Mouse (Mus musculus) cortical plate, adult 2 months (tissue): ENCODE measurements around the gene Pappa. TPM values are rescaled to one million over a fixed set of nuclear protein-coding genes. Genes with fewer than 3 reads are reported as not detected.

Experiments
- H3K27ac ChIP-seq: fragments of 200-500 bp; 2 replicates; pipeline ENCODE4 v1.5.1; 2012; ENCODE audit warnings: low read length, control low read depth, inconsistent platforms; ENCODE audit not compliant: insufficient read depth
- H3K4me1 ChIP-seq: fragments of 200-500 bp; 2 replicates; pipeline ENCODE4 v1.6.1; 2011; ENCODE audit warnings: low read length; ENCODE audit not compliant: control insufficient read depth, insufficient read depth
- H3K4me3 ChIP-seq: fragments of 200-500 bp; 2 replicates; pipeline ENCODE4 v1.5.1; 2011; ENCODE audit warnings: mild to moderate bottlenecking, low read length, control low read depth; ENCODE audit not compliant: insufficient read depth
- CTCF ChIP-seq: fragments of 200-500 bp; IDR thresholded peaks from 2 replicates; pipeline ENCODE4 v1.5.1; 2011; ENCODE audit warnings: mild to moderate bottlenecking, control low read depth, low read length; ENCODE audit not compliant: insufficient read depth; ENCODE audit errors: extremely low read depth
- POLR2A ChIP-seq: fragments of 200-500 bp; IDR thresholded peaks from 2 replicates; pipeline ENCODE4 v1.6.1; 2011; ENCODE audit warnings: mild to moderate bottlenecking, low read length, control low read depth; ENCODE audit not compliant: insufficient read depth; ENCODE audit errors: extremely low read depth
- polyA plus RNA-seq: library from polyadenylated mRNA; depleted of rRNA; stranded (reverse); fragments of >200 nt; gene quantifications from 2 replicates; pipeline ENCODE4 v1.2.3, GENCODE M21; 2012

Pappa gene
- polyA plus RNA-seq, 1 experiment: 0.06 TPM

GRCm38 (mm10) chr4:65402286-65402685 is 278.3 kb downstream of the Pappa start:
- no peaks in the 10 kb centered on the region for H3K4me1 ChIP-seq
- no peak overlapping the region for H3K27ac ChIP-seq
- H3K4me3 ChIP-seq: no peak overlapping the region
- TF ChIP-seq POLR2A (no peak), CTCF (no peak)

GRCm38 (mm10) chr4:65402836-65403634 is 279.1 kb downstream of the Pappa start:
- Histone ChIP-seq H3K4me1 (no peaks in the 10 kb centered on the region), H3K4me3 (no peak overlapping the region), H3K27ac (no peak overlapping the region)
- TF ChIP-seq POLR2A (no peak), CTCF (no peak)
